Comparison of ENCODE assay signal across 17 mouse cellular contexts in genomic region chr2:46021854-46022253, GRCm38 (mm10).
"Had no signal": no experiment of that assay in that cellular context is flagged by ENCODE, and none has a peak within 500 bp of the region (broad histone marks: within the 10 kb centered on the region; RNA-seq: fewer than 3 reads in every experiment).

No protein-coding gene starts in this region.

- H3K9ac ChIP-seq: kidney, embryonic 15.5 days; liver, embryonic 14.5 days; neural tube, embryonic 12.5 days had no signal

- H3K4me2 ChIP-seq: kidney, embryonic 15.5 days; neural tube, embryonic 12.5 days had no signal

- H3K27me3 ChIP-seq: kidney, embryonic 15.5 days; neural tube, embryonic 12.5 days had no signal

- H3K4me3 ChIP-seq: kidney, embryonic 15.5 days; midbrain, embryonic 10.5 days; neural tube, embryonic 12.5 days had no signal

- H3K27ac ChIP-seq: kidney, embryonic 15.5 days; liver, embryonic 14.5 days; midbrain, embryonic 10.5 days; neural tube, embryonic 12.5 days had no signal

- H3K9me3 ChIP-seq: kidney, embryonic 15.5 days; midbrain, embryonic 10.5 days; neural tube, embryonic 12.5 days had no signal

- H3K4me1 ChIP-seq: kidney, embryonic 15.5 days; midbrain, embryonic 10.5 days; neural tube, embryonic 12.5 days had no signal

- H3K36me3 ChIP-seq: kidney, embryonic 15.5 days; midbrain, embryonic 10.5 days; neural tube, embryonic 12.5 days had no signal

- DNase-seq: kidney, adult 2 months; kidney, postnatal 36 days; layer of hippocampus, adult 9-11 months; left cerebral cortex, postnatal 4 days; liver; lung, adult 18-20 months; lung, postnatal 10 days; lung, postnatal 4 days; midbrain, embryonic 14.5 days; right cerebral cortex, postnatal 4 days; spleen, adult 18-20 months; thymus, adult 18-20 months; thymus, postnatal 14 days had no signal
